Mouse (Mus musculus) left cerebral cortex, adult 11 months (tissue): ENCODE measurements around the gene Slc16a12.
"Not testable (repeated sequence)": the region's sequence is repeated elsewhere in the genome, so short reads cannot be mapped to it uniquely, and the experiment has no call there.

Source experiments
- DNase-seq: peaks from one replicate; pipeline ENCODE4 v3.0.0; 2022; ENCODE audit warnings: low spot score

Gene Slc16a12

DNA sequence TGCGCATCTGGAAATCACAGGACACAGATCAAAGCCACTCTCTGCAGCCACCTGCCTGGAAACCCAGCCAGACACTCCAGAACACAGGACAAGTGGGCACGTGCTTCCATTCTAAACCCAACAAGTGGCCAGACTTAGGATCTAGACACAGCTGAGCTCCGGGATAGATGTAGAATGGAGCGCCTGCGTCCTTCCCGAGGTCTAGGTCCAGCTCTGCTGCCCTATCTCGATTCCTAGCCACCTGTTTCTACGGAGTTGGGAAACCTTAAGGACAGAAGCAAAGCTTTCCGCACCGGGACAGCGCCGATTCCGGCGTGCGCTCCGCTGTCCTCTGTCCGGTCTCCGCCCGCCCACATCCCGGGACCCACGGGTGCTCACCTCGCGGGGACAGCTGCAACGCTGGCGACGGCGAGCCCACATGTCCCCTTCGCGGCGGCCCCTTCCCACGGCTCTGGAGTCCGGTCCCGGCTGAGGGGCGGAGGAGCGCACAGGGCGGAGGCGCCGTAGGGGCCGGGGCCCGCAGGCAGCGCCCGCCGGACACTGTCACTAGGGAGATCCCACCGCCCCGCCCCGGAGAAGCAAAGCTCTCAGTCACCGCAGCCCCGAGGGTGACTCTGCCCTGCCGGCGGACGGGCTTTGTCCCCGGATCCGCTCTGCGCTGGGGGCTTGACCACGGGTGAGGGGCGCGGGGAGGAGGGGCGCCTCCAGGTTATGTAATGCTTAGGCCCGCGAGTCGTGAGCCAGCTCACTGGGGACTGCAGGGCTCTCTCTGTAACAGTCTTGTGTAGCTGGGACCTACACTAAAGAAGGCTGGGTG is at the start of gene Slc16a12:
Slc16a12 (minus strand) TSS at position 602 of the 817 bp plus-strand sequence.
- DNase-seq, result no peak

DNA sequence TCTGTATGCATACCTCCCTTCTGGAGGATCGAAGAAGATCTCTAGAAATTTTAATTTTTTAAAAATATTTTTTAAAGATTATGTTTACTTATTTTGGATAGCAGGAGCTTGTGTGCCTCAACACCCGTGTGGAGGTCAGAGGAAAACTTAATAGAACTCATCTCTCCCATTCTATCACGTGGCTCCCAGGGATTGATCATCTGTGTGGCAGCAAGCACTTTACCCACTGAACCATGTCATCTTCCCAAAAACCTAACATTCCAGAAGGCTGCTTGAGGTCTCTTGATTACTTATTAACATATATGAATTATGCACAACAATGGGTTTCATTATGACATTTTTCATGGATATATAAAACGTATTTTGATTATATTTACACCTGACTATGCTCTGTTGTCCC is 49.3 kb upstream of the Slc16a12 start:
- no peak for DNase-seq

DNA sequence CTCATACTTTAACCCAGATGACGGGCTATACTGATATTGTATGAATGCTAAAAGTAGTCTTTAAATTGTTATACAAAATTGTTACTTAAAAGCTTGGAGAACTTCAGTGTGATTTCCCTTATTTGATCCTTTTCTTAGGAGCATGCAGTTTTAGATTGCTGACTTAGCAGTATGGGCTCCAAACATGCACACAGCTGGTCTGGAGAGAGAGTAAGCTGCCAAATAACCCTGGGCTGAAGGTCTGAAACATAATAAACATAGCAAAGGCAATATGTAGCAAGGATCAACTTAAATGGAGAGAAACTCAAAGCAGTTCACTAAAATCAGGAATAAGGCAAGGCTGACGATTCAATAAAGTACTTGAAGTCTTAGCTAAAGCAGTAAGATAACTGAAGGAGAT is 35.4 kb upstream of the Slc16a12 start:
- no peak for DNase-seq

DNA sequence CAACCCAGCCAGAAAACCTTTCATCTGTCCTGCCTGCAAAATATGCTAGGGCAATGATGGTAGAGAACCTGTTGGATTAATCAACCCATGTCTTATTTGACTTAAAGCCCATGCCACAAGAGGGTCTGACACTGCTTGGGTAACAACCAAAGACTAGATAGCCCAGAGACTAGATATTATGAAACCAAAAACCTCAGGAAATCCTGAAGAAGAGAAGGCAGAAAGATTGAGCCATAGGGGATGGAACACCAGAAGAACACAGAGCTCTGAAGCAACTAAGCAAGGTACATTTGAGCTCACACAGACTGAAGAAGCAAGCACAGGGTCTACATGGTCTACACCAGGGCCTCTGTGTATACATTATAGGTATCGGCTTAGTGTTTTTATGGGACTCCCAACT is 31.9 kb upstream of the Slc16a12 start:
- DNase-seq, result no peak

DNA sequence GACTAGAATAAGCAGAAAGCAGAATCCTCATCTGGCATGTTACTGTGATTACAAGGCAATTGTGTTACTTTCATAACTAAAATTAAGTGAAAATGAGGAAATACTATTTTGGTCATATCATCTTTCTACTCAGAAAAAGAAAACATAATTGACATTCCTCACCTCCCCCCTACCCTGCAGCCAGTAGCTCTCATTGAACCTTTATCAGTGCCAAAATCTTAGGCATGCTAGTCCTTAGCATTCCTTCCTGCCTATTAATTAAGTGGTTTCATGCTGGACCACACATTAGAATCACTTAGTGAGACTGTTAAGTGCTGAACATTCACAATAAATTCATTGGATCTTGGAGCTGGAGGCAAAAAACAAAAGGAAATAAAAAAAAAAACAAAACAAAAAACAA is 31.0 kb upstream of the Slc16a12 start:
- no peak for DNase-seq

DNA sequence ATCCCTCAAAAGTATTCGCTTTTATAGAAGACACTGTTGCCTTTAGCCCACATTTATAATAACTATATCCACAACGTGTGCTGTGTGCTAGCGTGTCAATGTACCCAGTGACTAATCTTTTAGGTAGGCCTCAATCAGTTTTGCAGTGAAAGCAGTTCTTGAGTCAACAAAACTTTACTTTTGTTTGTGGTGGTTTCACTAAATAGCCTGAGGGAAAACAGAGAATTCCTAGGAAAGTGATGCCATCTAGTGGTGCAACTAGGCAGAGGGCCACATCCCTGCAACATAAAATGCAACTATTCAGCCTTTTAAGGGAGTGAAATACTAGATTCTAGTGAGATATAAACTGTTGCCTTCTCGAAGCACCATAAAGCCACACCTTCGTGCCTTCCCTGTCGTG is 25.7 kb upstream of the Slc16a12 start:
- DNase-seq, result peak; percentile 13

DNA sequence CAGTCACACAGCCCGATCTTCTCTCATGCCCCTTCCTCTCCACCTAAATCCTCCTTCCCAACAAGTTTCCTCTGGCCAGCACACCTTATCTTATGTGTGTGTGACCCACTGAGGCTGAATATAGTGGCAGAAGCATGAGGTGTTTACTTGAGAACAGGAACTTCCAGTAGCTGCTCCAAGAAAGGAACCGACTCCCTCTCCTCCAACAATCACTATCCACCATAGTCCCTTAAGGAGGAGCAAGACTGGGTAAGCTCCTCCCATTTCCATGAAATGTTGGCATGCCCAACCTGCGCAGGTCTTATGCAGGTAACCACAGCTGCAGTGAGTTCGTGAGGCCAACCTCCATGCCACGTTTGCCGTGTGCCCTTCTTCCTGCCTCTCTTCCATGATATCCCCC is 23.7 kb upstream of the Slc16a12 start:
- DNase-seq, result no peak

DNA sequence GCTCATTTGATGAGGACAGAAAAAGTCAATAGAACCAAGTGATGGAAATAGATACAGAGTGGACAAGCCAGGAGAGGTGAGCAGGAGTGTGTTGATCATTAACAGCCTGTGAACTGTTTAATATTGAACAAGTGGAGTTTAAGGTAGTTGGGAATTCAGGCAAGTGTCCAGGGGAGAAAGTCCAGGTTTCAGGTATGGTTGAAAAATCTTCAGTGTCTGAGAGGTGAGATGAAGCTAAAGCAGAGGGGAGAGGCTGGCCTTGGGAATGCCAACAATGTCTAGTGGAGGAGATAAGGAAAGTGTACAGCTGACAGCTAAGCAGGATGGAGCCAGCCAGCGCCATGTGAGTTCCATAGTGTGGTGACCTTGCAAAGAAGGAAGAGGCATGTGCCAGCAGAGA is 11.7 kb upstream of the Slc16a12 start:
- no peak for DNase-seq

DNA sequence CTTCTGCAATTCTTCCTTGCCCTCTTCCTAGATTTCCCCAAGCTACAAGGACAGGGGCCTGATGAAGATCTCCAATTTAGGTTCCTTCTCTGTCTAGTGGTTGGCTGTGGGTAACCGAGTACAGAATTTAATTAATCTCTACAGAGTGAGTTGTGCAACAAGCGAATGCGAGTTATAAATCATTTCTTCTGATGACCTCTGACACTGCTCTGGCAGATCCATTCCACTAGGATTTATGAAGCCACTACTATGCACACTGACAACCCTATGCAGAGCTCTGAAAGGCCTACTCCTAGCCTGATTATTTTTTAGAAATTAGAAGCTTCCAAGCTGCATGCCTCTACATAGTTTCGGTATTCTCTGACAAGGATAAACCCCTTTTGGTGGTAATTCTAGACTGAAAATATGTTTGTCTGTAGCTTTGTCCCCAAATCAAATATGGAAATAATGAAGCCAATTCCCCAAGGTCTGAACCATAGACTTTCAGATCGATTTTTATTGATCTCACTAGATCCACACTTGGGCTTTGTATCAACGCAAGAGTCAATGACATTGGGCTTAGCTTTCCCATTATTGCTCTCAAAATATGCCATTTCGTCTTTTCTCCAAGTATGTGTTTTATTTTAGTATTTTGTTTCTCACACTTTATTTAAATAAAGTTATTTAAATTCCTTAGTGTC is 9.6 kb upstream of the Slc16a12 start:
- no peak for DNase-seq

DNA sequence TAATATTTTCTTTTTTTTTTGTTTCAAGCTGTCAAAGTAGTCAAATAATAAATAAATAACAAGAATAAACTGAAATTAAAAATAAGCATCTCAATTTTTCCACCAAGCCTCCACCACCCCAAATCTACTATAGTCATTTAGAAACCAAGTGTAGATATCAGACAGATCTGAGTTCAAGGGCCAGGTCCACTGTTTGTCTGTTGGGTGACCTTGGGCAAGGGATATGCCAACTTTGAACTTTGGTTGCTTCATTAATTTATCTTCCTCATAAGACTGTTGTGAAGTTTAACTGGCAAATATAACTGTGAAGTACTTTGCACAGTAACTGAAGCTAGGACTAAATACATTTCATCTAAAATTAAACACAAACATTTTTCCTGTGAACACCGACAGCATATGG is 8.6 kb upstream of the Slc16a12 start:
- no peak for DNase-seq

DNA sequence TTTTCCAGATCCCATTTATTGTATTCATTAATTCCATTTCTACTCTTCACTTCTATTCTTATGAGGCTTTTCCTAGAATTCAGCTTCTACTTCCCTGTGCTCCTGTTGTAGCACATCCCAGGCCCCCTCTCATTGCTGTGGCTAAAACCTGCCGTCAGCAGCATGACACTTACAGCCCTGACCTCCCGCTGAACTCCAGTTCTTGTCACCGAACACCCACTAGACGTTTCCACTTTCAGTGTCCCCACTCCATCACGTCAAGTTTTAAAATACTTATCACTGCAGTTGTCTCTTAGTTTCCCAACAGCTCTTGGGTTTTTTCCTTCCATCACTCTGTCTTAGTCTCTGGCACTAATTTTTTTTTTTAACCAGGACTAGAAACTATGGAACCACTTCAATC is 6.2 kb upstream of the Slc16a12 start:
- DNase-seq, result no peak

DNA sequence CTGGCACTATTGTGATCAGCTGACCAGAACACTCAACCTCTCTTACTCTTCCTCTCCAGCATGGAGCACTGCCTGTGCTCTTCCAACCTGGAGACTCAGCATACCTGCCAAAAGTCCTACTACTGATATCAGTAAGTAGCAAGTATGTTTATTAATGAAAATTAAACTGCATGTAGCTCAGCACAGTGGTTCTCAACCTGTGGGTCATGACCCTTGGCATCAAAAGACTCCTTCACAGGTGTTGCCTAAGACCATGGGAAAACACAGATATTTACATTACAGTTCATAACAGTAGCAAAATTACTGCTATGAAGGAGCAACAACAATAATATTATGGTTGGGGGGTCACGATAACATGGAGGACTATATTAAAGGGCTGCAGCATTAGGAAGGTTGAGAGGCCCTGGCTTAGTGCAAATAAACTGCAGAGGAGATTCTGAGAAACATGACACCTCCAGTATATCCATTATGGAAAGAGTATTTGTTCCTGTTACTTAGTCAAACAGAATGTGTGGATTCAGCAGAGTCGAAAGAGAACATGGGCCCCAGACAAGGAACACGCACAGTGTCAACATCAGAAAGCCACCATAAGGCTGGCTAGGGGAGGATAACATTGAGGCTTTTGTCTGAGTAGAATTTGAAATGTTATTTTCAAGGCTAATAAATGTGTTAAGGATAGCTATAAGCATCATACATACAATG is 5.5 kb upstream of the Slc16a12 start:
- no peak for DNase-seq

DNA sequence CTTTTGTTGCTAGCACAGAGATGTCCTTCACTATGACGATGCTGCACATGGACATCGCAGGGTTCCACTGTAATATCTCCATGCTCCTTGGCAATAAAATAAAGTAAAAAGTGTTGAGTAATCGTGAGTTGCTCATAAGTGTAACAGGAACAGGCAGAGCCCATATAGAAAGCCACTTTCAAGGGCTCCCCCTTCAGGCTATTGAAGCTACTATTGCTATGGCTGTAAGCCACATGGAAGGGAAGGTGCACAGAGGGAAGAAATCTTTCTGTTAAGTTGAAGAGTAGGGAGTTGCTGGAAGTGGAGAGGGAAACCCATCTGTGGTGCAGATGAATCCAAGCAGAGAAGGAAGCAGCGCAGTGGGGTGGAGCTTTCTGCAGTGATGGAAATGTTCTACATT is 4.1 kb upstream of the Slc16a12 start:
- no peak for DNase-seq

DNA sequence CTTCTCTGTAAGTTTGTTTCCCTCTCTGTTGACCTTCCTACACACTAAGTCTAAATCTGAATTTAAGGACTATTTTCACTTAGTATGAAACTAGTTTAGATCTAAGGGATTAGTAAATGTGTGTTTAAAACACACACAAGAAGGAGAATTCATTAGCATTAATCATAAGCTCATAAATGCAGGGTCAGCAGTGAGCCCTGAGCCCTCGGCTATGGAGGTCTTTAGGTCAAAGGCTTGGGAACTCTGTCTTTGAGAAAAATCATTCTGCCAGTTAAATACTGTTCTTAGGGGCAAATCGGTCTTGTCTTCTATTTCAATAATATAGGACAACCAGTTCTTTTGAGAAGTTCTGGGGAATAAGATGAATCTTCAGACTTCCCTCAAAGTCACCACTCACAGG is 1.9 kb upstream of the Slc16a12 start:
- DNase-seq, result no peak

DNA sequence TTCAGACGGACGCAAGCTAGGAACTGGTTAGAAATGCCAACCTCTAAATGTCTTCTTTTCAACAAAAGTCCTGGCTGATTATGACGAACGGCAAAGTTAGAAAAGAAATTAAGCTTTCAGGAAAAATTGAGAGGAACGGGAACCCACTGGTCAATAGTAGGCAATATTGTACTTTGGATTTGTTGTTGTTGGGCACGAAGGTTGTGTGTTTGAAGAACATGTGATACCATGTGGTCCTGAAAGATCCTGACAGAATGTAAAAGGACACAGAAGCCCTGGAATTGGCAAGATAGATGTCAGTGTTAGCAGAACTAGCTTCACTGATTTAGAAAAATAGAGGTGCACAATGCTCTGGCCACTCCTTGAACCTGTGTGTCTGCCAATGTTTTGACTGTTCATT is 880 bp upstream of the Slc16a12 start:
- DNase-seq, result not testable (repeated sequence)

DNA sequence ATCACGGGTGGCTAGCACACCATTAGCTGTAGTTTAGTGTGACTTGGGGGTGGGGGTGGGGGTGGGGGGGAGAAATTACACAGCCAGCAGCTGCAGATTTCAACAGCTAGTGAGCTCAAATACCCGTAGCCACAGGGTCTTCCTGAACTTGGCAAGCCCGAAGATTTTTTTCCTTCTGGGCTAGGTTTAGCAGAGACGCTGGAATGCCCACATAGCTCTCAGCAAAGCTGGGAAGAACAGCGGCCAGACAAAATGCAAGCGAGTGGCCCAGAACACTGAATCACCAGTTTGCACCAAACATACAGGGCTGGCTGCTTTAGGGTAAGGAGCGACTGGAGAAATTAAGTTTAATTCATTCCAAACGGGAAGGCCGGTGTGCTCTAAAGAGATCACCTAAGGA is 888 bp downstream of the Slc16a12 start:
- no peak for DNase-seq

DNA sequence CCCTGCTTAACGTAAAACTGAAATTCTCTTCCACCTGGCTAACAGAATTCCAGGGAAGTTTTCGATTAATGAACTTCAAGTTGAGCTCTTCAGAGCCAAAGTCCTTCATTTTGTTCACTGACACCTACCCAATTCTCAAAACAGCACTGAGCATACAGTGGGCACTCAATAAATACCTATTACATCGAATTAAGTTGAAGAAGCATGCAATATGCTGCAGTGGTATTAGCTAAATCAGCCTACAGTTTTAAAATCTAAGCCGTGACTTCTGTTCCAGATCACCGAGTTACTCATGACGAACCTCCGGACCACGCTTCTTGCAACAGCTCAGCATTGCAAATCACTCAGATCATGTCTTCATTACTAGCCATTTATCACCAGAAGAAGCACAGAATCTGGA is 2.1 kb downstream of the Slc16a12 start:
- DNase-seq, result no peak

DNA sequence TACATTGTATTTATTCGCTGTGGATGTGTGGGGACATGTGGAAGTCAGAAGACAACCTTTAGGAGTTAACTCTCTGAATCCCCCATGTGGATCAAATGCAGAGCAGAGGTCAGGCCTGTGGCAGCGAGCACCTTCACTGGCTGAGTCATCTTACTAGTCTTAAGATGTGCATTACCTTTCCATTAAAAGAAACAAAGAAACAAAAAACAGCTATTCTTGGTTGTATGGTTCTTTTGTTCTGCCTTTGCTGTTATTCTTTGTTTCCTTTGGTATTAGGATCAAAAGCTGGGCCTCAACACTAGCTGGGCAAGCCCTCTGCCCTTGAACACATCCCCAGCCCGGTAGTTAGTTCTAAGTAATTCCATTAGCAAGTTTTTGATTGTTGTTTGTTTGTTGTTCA is 9.2 kb downstream of the Slc16a12 start:
- DNase-seq, result no peak

DNA sequence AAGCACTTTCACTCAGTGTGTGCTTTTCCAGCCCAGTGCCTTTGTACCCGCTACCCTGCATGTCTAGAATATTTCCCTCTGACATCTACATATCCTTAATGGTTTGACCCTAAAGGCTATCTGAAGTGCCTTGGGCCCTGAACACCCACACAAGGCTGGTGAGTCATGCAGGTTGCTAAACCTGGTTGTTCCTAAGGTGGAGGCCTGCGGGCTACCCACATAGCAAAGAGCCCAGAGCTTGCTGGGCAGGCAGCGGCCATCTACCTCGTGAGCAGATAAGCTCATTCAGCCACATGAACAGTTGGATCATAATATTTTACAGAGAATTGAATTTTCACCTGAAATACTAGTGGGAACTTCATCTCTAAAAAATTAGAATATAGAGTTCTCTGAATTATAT is 11.2 kb downstream of the Slc16a12 start:
- DNase-seq, result no peak

DNA sequence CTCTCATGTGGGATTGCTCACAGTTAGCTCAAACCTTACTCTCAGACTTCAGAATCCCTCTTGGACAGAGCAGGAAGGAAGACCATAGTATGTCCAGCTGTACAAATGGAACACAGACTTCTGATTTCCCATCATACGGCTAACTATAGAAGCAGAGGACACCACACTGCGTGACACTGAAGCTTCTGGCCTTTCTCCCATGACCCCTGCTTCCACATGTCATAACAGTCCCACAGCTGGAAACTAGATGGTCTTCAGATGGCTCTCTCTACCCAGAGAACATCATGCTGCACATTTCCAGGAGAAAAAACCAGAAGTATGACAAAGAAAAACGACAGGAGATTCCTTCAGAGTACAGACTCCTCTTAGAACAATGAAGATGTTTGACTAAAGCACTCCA is 14.1 kb downstream of the Slc16a12 start:
- no peak for DNase-seq

DNA sequence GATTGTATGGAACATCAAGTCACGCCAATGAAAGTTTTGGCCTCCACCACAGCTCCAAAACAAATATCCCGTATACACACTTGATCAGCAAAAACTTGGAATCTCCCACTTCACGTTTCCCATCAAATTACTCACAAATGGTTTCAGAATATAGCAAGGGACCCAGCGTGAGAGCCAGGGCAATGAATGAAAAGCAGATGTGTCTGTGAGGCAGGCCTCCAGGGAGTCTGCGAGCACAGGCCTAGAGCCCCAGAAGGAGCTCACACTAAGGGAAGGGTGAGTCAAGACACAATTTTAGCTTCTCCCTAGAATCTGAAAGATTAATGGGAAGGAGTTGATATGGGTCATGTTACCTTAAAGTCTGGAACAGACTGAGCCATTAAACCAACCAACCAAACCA is 15.7 kb downstream of the Slc16a12 start:
- DNase-seq, result no peak

DNA sequence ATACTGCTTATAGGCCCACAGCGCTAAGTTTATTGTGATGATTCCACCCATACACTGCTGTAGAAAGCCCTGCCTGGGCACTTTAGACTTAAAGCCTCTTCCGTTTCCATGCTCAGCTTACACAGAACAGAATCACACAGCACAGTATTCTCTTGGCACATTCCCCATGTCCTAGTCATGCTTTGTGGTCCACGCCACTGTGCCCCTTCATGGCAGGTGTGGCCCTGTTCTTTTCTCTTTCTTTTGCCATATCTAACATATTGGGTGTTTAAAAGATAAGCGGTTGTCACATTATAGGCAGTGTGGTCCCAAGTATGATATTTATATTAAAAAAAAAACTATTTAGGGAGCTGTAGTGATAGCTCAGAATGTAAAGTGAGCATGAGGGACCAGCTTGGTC is 16.5 kb downstream of the Slc16a12 start:
- DNase-seq, result no peak

DNA sequence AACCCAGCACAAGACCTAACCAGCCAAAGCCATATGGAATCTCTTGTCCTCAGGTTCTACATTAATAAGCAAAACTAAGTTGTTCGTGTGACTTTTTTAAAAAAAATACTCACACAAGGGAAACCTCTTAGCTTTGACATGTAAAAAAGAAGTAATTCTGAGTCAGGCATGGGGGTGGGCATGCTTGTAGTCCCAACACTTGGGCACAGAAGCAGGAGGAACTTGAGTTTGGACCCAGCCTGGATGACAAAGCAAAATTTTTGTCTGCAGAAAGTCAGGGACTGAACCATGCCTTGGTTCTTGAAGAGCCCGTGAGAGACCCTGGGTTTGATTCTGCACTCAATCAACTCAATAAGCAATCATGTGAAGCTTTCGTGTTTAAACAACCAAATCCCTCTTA is 17.6 kb downstream of the Slc16a12 start:
- DNase-seq, result no peak
